Mouse (Mus musculus) monocyte, adult 5-6 weeks (primary cell): ENCODE results near the gene Olfr576. TPM values are rescaled to one million over a fixed set of nuclear protein-coding genes. Genes with fewer than 3 reads are reported as not detected.

Experiments used
- total RNA-seq: library from RNA; stranded (forward); fragments of 200-1000, 200-491, 200-594 nt; gene quantifications from 3 replicates; pipeline ENCODE4 v1.2.3, GENCODE M21; 2017

Olfr576 gene
- total RNA-seq, 1 experiment from 2014 or later, result not detected

Other genes with a start within 250 kb of the Olfr576 start
- not detected in 3 replicates for gene Olfr33, start 243.6 kb upstream of the Olfr576 start, total RNA-seq
- not detected in 3 replicates for gene Olfr559, start 235.2 kb upstream of the Olfr576 start, total RNA-seq
- gene Olfr560, start 203.3 kb upstream of the Olfr576 start, total RNA-seq, result not detected in 3 replicates
- gene Olfr78, start 203.2 kb upstream of the Olfr576 start, total RNA-seq, result not detected in 3 replicates
- gene Olfr561, start 191.4 kb upstream of the Olfr576 start, total RNA-seq, result not detected in 3 replicates
- not detected in 3 replicates for gene Olfr564, start 159.2 kb upstream of the Olfr576 start, total RNA-seq
- gene Olfr566, start 103.9 kb upstream of the Olfr576 start, total RNA-seq, result not detected in 3 replicates
- gene Olfr568, start 85.5 kb upstream of the Olfr576 start, total RNA-seq, result not detected in 3 replicates
- gene Olfr569, start 71.8 kb upstream of the Olfr576 start, total RNA-seq, result not detected in 3 replicates
- not detected in 3 replicates for gene Olfr570, start 68.1 kb upstream of the Olfr576 start, total RNA-seq
- not detected in 3 replicates for gene Olfr571, start 45.1 kb upstream of the Olfr576 start, total RNA-seq
- not detected in 3 replicates for gene Olfr572, start 38.3 kb upstream of the Olfr576 start, total RNA-seq
- not detected in 3 replicates for gene Olfr573-ps1, start 20.1 kb upstream of the Olfr576 start, total RNA-seq
- gene Olfr574, start 14.2 kb upstream of the Olfr576 start, total RNA-seq, result not detected in 3 replicates
- gene Olfr575, start 3.9 kb upstream of the Olfr576 start, total RNA-seq, result not detected in 3 replicates
- gene Olfr577, start 13.3 kb downstream of the Olfr576 start, total RNA-seq, result not detected in 3 replicates
- not detected in 3 replicates for gene Olfr578, start 26.7 kb downstream of the Olfr576 start, total RNA-seq
- not detected in 3 replicates for gene Olfr582, start 75.4 kb downstream of the Olfr576 start, total RNA-seq
- not detected in 3 replicates for gene Olfr583, start 88.6 kb downstream of the Olfr576 start, total RNA-seq
- not detected in 3 replicates for gene Olfr584, start 119.2 kb downstream of the Olfr576 start, total RNA-seq
- 1.3 TPM in 1 of 3 replicates, not detected in the others for gene Olfr585, start 135.1 kb downstream of the Olfr576 start, total RNA-seq
- not detected in 3 replicates for gene Olfr586, start 163.0 kb downstream of the Olfr576 start, total RNA-seq
- not detected in 3 replicates for gene Olfr588-ps1, start 178.2 kb downstream of the Olfr576 start, total RNA-seq
- not detected in 3 replicates for gene Olfr589, start 193.7 kb downstream of the Olfr576 start, total RNA-seq
- gene Olfr591, start 215.7 kb downstream of the Olfr576 start, total RNA-seq, result not detected in 3 replicates
- 0.10 TPM in 1 of 3 replicates, not detected in the others for gene Olfr592, start 222.1 kb downstream of the Olfr576 start, total RNA-seq
- gene Olfr593, start 249.2 kb downstream of the Olfr576 start, total RNA-seq, result not detected in 3 replicates